Mouse (Mus musculus) adrenal gland (tissue): ENCODE measurements around the gene Atg7.

Experiments used
- intact Hi-C: fragments of 180-260 bp; cut with DNase I; formaldehyde crosslinking; loops from one replicate; pipeline ENCODE4 v1.15.1; 2025

Gene Atg7

DNA sequence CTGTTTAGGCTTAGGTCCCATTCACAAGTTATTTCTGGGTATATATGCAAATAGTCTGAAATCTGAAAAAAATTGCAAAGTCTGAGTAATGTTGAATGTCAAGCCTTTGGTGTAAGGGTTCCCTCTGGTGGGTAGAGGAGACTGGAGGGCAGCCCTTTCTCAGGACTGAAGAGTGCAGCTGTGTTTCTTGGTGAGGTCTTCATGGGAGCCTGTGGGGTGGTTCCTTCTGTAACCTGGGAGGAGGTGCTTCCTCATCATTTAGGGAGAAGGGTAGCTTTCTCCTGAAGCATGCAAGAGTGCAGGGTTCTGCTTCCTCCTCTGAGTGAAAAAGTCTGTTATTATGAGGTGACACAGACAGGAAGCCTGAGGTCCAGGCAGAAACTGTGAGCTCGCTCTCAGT is 40.8 kb downstream of the Atg7 start:
- intact Hi-C loops: no loop called here

DNA sequence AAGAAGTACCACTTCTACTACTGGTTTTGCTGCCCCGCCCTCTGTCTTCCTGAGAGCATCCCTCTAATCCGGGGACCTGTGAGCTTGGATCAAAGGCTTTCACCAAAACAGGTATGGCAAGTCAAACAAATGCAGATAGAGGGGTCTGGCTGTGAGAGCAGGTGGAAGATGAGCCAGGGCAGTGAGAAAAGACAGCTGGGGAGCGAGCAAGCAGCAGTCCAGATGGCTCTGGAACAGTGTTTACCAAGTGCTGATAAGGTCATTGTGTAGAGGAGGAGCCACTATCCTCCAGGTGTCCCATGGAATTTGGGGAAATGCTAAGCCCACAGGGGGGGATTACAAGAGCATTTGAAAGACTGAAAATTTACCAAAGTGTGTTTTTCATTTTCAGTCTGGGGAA is 41.5 kb downstream of the Atg7 start:
- intact Hi-C loops: no loop called here

DNA sequence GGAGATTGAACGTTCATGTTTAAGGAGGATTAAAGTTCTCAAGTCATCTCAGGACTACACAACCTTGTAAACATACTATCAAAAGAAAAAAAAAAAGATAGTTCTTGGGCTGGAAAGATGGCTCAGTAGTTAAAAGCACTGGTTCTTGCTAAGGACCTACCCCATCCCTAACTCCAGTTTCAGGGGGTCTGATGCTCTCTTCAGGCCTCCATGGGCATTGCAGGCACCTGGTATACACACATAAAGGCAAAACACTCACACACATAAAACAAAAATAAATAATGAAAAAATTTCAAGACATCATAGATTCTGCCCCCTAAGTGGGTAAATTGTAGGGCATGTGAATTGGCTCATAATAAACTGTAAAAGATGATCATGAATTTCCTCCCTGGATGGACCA is 42.5 kb downstream of the Atg7 start:
- intact Hi-C loops: no loop called here

DNA sequence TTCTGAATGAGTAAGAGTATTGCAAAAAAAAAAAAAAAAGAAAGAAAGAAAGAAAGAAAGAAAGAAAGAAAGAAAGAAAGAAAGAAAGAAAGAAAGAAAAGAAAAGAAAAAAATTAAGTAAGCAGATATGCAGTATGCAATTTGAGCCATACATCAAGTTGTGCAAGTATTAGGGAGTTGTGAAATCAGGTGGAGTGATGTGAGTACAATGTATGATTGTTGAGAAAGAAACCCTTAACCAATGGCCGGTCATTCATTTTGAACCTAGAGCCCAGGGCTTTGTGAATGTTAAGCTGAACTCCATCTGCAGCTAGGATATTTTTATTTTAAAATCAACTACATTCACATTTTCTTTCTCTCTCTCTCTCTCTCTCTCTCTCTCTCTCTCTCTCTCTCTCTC is 44.1 kb downstream of the Atg7 start:
- intact Hi-C loops: no loop called here

DNA sequence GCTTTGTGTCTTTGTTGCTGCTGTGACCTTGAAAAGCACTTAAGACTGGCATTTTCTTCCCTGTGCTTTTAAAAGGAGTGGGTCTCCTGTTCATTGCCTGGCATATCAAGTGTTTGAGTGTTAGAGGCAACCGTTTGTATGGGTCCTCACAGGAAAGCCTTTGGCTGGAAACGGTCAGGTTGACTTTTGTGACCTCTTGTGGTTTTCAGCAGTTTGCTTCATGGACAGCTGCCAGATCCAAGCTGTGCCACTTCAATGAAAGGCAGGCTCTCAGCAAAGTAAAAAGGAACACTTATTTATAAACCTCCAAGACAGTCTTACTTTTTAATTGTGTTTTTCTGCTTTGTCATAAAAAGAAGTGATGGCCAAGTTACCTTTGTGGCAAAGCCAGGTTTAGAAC is 47.8 kb downstream of the Atg7 start:
- intact Hi-C loops: loop anchor here (5.0 to 10.0 kb wide), 2 partner anchors 228 to 606 kb away; no protein-coding TSS in a partner anchor

DNA sequence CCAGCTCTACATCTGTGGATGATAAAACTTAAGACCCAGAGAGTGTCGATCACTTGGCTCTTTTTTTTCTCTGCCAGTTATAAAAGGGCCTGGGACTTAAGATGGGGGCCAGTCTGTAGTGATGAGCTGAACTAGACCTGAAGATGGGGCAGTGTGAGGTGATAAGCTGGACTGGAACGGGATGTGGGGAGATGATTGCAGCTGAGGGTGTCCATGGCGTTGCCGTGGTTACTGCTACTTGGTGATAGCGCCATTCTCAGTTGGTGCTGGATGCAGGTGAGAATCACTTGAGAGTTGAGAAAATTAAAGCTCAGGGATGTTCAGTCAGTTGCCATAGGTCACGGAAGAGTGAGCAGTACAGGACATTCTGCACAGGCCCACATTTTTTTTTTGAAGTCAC is 48.6 kb downstream of the Atg7 start:
- intact Hi-C loops: loop anchor here (5.0 to 10.0 kb wide), 2 partner anchors 229 to 607 kb away; no protein-coding TSS in a partner anchor

DNA sequence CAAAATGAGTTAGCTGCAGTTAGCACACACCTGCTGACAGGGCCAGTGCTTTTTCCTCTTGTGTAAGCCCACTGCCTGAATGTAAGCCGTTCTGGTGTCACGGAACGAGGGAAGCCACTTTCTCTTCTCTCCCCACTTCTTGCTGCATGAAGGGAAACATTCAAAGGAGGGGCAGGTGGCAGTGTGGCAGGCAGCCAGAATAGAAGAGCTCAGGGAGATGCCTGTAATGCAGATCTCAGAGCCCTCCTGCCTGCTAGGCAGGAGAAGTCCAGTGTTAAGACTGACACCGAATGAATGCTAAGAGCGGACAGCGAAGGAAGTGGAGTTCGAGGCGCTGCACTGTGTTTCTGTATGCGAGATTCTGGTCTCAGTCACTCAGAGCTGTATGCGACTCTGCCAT is 49.8 kb downstream of the Atg7 start:
- intact Hi-C loops: loop anchor here (5.0 to 10.0 kb wide), 2 partner anchors 230 to 608 kb away; no protein-coding TSS in a partner anchor

DNA sequence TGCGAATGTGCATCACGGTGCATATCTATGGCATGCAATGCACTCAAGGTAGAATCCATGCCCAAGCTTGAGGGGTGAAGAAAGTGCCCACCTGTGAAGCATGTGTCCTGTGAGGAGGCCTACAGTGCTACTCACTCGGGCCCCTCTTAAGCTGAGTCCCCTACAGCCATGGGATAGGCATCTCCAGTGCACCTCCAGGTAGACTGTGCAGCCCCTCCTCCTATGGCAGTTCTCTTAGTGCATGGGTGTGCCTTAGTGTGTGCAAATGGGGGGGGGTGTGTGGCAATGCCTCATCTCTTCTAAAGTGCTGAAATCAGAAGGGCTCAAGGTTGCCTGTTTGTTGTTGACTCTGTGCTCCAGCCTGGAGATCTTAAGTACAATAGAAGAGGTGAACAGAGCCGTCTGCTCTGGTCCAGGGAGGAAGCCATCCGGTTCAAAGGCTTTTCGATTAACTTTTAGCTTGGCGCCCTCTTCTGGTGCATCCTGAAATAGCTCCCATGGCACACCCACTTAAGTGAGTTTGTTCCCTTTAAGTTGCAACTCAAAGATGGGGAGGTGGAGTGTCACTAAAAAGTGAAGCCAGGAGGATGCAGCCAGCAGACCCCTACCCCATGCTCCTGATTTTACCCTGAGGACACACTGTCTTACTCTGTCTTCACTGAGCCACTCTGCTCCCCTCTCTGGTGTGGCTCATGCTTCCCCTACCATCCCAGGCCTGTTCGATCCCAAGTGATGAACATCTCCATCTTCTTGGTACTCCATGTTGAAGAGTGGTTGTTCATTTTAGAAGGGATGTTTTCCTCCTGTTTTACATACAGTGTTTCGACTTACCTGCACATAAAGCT is 55.0 kb downstream of the Atg7 start:
- intact Hi-C loops: loop anchor here (5.0 to 10.0 kb wide), 2 partner anchors 351 to 613 kb away; no protein-coding TSS in a partner anchor

DNA sequence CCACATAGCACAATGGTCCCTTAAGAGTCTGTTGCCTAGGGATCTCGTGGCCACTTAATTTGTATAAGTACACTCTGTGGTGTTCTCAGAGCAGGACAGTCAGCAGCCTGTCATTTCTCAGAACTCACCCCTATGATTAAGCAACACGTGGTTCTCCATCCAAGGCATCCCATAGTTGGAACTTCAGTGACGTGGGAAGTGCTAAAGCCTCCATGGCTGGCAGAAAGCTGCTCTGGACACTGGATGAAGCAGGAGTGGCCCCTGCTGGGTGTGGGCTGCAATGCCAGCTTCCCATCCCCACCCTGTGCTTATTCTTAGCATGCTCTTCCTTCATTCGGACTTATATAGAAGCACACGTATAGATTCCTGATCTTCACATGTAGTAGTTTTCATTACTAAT is 55.7 kb downstream of the Atg7 start:
- intact Hi-C loops: loop anchor here (5.0 to 10.0 kb wide), 2 partner anchors 351 to 614 kb away; no protein-coding TSS in a partner anchor

DNA sequence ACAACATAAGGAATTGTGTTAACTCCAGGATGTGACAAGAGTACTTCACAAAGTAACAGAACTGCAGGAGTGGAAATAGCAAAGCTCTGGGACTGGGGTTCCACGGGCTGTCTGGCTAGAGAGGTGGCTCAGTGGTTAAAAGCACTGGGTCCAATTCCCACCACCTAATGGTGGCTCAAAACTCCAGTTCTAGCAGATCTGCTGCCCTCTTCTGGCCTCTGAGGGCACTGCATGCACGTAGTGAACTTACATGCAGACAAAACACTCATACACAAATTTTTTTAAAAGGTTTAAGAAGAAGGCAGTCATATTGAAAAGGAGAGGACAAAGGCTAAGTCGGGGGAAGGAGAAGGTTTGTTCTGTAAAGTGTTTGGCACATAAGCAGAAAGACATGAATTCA is 57.8 kb downstream of the Atg7 start:
- intact Hi-C loops: no loop called here

DNA sequence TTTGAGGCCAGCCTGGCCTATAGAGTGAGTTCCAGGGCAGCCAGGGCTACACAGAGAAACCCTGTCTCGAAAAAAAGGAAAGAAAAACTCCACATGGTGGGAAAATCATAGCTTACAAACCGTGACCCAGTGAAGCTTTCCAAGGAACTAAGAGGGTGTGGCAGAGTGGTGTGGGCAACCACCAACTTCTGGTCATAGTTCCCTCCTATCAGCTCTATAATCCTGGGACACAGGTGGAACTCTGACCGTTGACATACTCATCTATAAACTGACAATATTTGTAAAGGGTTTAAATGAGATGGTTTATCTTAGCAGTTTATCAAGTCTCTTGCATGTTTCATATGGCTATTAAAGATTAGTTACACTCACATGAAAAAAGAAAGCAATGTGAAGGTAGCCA is 64.1 kb downstream of the Atg7 start:
- intact Hi-C loops: no loop called here

DNA sequence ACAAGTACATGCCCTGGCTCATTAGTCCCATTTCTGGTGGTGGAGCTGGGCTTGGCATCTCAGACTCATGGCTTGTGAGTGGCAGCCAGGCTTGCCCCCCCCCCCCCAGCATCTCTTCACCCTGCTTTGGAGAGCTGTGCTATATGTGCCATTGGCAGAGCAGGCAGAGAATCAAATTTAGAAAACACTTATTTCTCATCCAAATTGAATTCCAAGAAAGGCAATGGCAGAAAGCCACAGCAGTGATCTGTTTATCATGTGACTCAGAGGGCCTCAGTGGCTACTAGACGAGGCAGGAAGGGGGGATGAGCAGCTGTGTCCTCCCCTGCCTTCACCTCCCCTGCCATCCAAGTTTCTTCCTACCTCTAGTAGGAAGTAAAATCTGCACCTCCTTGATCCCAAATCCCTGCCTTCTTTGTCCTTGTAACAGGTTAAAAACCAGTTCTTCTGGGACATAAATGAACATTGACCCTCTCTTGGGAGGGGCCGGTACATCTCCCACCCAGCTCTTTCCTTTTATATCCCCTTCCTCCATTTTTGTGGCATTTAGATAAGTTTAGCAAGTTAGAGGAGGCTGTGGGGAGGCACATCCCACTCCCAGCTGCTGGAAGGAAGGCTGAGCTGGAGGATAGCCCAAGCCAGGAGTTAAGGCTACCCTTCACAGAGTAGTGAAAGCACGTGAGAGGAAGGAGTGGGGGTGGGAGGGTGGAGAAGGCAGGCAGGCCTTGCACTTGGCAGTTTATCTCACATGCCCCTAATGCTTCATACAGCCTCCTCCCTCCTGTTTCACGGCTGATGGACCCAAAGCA is 69.5 kb downstream of the Atg7 start:
- intact Hi-C loops: no loop called here

DNA sequence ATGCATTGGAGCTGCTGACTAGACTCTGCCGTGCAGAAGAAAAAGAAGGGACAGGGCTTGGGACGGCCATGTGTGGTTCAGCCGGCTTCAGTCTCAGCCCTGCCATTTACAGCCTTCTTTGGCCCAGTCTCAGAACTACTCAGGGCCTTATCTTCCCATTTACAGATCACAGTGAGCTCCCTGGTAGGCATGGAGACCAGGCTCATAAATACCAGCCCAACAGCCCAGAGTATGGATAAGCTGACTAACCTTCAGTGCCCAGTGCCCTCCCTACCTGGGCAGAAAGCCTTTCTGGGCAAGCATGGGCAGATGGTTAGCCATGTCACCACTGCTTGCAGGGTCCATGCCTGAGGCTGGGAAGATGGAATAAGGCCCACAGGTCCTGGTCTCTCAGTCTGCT is 70.6 kb downstream of the Atg7 start:
- intact Hi-C loops: no loop called here

DNA sequence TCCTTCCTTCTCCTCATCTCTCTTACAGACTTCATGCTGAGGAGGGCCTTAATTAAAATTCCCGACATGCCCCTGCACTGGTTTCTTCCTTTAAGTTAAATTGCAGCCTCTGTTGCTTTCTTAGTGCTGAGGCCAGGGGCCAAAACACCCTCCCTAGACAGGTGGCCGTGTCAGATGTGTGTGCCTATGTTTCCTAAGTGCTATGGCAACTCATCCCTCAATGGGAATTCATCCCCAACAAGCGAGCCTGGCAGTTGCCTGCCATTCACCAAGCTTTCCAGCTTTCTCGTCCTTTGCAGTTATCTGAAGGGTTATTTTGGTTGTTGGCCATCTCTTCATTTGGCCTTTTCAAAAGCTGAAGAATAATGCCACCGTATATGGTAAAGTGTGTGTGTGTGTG is 71.8 kb downstream of the Atg7 start:
- intact Hi-C loops: no loop called here

DNA sequence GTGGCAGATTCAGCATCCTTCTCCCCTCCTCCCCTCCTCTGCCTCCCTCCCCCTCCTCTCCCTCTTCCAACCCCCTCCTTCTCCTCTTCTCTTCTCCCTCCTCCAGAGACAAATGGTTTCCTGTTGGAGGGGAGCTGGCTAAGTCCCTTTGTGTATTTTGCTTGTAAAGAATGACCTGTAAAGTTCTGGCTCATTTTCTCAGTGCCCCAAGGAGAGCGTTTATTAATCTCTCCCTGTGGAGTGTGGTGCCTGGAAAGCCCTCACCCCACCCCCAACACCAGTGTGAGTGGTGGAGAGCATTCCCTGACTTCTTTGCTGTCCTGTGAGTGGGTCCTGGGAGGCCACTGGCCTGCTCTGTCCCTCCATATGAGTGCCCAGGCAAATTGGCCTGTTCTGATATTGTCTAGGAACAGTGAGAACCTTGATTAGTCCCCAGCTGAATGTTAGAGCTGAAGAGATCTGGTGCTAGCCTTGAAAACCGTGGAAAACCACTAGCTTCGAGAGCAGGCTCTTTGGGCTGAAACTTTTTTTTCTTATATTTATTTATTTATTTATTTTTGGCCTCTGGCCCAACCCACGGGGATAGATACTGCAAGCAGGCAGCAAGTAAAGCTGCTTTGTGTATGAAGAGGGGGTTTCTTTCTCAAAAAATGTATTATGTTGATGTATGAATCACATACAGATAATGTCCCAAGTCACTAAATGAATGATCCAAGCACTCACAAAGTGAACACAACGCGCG is 72.6 kb downstream of the Atg7 start:
- intact Hi-C loops: no loop called here

DNA sequence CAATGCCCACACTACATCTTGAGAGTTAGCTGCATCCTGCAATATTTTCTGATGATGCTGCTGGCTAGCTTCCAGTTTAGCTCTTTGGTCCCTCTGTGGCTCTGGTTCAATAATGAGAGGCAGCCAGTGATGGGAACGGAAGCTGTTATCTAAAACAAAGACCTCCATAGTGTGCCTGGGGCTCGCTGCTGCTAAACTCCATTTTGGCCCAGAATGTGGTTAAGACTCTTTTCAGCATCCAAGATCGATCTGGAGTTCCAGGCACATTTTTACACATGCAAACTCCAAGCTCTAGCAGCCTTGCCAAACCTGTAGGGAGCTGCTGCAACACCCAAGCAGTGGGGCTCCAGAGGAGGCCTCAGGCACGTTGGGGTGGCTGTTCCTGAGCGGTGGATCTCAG is 76.2 kb downstream of the Atg7 start:
- intact Hi-C loops: no loop called here

DNA sequence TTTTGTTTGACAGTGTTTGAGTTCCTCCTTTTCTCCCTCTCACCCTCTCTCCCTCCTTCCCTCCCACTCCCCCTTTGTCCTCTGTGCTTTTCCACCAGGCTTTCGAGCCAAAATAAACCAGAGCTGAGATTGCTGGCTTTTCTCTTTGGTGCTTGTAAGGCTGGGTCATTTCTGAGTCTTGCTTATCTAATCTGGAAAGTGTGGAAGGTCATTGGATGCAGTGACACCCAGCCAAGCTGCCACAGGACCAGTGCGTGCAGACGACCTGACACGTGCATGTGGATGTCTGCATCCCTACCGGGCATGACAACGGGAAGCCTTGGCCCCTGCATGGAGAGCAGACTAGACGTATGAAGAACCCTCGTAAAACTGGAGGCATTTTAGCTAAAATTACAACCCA is 76.8 kb downstream of the Atg7 start:
- intact Hi-C loops: loop anchor here (5.0 kb wide), 1 partner anchor 288 kb away; no protein-coding TSS in a partner anchor

DNA sequence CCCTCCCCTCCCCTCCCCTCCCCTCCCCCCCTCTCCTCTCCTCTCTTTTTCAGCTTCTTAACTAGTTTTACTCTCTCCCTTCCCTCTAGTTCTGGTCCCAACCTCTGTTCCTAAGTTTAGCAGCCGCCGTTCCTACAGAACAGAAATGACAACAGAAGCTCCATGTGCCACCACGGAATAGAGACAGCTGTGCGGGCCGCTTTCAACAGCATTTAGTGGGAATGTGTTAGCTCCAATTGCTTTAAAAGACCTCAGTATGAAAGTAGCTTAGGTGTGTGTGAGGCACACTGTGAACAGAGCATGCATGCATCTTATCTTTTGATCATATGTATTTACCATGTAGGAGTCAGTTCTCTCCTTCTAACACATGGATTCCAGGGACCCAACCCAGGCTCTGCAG is 79.1 kb downstream of the Atg7 start:
- intact Hi-C loops: loop anchor here (5.0 kb wide), 1 partner anchor 285 kb away; no protein-coding TSS in a partner anchor

DNA sequence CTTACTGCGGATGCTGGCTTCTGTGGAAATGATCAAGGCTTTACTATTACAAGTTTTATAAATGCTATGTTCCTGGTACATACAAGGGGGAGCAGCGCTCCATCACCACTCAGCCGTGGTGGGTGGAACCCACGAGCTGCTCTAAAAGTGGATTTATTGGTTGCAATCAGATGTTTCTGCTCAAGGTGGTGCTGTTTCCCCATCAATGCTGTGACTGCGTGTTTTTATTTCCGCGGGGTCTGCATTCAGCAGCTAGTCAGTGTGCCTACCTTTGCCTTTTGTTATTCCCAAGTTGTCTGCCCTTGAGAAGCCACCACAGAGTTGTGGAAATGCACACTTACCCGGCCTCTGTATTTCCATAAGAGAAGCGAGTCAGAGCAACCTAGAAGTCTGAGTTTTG is 81.0 kb downstream of the Atg7 start:
- intact Hi-C loops: loop anchor here (2.0 to 5.0 kb wide), 2 partner anchors 199 to 283 kb away; no protein-coding TSS in a partner anchor

DNA sequence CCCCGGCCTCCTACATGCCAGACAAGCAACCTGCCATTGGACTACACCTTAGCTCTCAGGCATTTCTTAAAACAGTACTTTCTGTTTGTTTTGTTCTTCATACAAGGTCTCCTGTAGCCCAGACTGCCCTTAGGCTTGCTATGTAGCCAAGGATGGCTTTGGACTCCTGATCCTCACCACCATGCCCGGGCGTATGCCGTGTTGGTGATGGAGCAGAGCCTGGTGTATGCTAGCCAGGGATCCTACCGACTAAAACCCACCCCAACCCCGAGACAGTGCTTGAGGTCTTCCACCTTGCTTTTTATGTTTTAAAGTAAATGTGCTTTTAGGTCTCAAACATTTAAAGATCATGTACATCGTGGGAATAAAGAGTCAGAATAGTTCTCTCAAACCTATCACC is 81.5 kb downstream of the Atg7 start:
- intact Hi-C loops: loop anchor here (2.0 to 5.0 kb wide), 2 partner anchors 198 to 283 kb away; no protein-coding TSS in a partner anchor

DNA sequence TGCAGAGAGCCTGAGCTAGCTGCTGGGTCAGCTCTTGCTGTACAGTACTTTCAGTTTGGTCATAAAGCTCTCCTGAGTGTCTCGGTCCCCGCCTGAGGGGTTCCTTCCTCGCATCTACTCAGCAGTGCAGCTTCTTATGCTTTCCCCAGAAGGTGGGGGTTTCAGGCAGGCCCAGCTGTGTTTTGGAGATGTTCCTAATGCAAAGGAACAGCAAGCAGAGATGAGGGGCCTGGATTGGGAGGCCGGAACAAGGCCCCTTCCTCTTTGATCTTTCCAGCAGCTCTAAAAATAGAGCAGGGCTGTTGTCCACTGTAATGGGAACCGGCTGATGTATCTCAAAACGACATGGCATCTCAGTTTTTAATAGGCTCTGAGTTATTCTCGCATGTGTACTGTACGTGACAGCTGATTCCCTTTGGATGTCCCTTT is 82.3 kb downstream of the Atg7 start:
- intact Hi-C loops: loop anchor here (2.0 kb wide), 1 partner anchor 198 kb away; no protein-coding TSS in a partner anchor
